In genomic region chr5:30678069-30678468, GRCm38 (mm10) we compare ENCODE assay signal across 5 mouse cellular contexts. TPM values are rescaled to one million over a fixed set of nuclear protein-coding genes. Genes with fewer than 3 reads are reported as not detected.
DNase-seq lines count a peak whose midpoint lies in the region; TF ChIP-seq lines count a peak whose summit lies in the region.
"Not testable (repeated sequence)": the region's sequence is repeated elsewhere in the genome, so short reads cannot be mapped to it uniquely, and the experiment has no call there.
"Had no signal": no experiment of that assay in that cellular context is flagged by ENCODE, and none has a peak within 500 bp of the region (broad histone marks: within the 10 kb centered on the region; RNA-seq: fewer than 3 reads in every experiment).

No protein-coding gene starts in this region.

- peaks cover under 1 to 17% of the 10 kb centered on the region in 2 experiments; a peak in 3 of 4 replicates for H3K36me3 ChIP-seq in MEL (ENCODE audit: control insufficient read depth in 1 of 2, insufficient read depth in 2 of 2, low read length in 2 of 2)

- H3K4me3 ChIP-seq in MEL (ENCODE audit: control insufficient read depth in 1 of 2, insufficient read depth in 1 of 2, low read depth in 2 of 2, low read length in 2 of 2) = not testable (repeated sequence)

- H3K27ac ChIP-seq in MEL (ENCODE audit: control insufficient read depth, low read depth, low read length) = not testable (repeated sequence)

- H3K9me3 ChIP-seq in MEL (replicated peaks; ENCODE audit: insufficient read depth, low read length) = not testable (repeated sequence)

- TF ChIP-seq CTCF in MEL (IDR thresholded peaks at IDR 0.05 in 2 of 3, conservative IDR thresholded peaks at IDR 0.05 in 1 of 3; ENCODE audit: control insufficient read depth in 1 of 3, insufficient read depth in 1 of 3, low read depth in 2 of 3, low read length in 3 of 3, poor library complexity in 1 of 3, severe bottlenecking in 1 of 3) = not testable (repeated sequence)

- not testable (repeated sequence) for DNase-seq in MEL (ENCODE audit: low read depth, low spot score)
- DNase-seq in heart, adult 11 months = peak; percentile 71

- H3K9ac ChIP-seq in MEL (ENCODE audit: control insufficient read depth, low read depth, low read length, poor library complexity, severe bottlenecking) = not testable (repeated sequence)

- H3K4me1 ChIP-seq in MEL (ENCODE audit: control insufficient read depth in 1 of 2, insufficient read depth in 2 of 2, low read length in 2 of 2) = not testable (repeated sequence)

- TF ChIP-seq EP300 in MEL (IDR thresholded peaks at IDR 0.05; ENCODE audit: low read depth in 1 of 2, low read length in 2 of 2) = not testable (repeated sequence)

- not testable (repeated sequence) for H3K27me3 ChIP-seq in MEL (ENCODE audit: control insufficient read depth in 1 of 2, insufficient read depth in 2 of 2, low read length in 2 of 2)

- TF ChIP-seq RAD21 in MEL (IDR thresholded peaks at IDR 0.05; ENCODE audit: low read depth, low read length) = not testable (repeated sequence)

- H3K79me2 ChIP-seq in MEL (ENCODE audit: control insufficient read depth, insufficient read depth, low read length, poor library complexity) = not testable (repeated sequence)

- TF ChIP-seq POLR2A in MEL (IDR thresholded peaks at IDR 0.05; ENCODE audit: control insufficient read depth in 1 of 2, insufficient read depth in 1 of 2, low read depth in 1 of 2, low read length in 2 of 2, poor library complexity in 1 of 2) = 0 out of 4 replicates have a peak, but pooled peaks of 1 of the 2 experiments have one; percentile 38

TF ChIP-seq in MEL, 35 proteins besides CTCF, POLR2A, EP300 and RAD21:
- TF ChIP-seq TBP (IDR thresholded peaks at IDR 0.05; ENCODE audit: low read depth, low read length) = peak; percentile 78

RNA-seq across cellular contexts. Expression of gene Cenpa, which starts 11.5 kb away (rescaled TPM):
- 341 and 345 TPM in 2 replicates for total RNA-seq in MEL (2012; rRNA removed)
- polyA plus RNA-seq in MEL (2012; ENCODE audit: insufficient read depth in 1 of 2, insufficient read length in 2 of 2, low read depth in 1 of 2, low replicate concordance in 2 of 2, missing spikeins in 1 of 2) = 100 to 1,000 TPM; 100 to 566 TPM

RNA-seq across cellular contexts. Expression of gene Slc35f6, which starts 30.3 kb away (rescaled TPM):
- 15.7 and 18.0 TPM in 2 replicates for total RNA-seq in MEL (2012; rRNA removed)
- polyA plus RNA-seq in MEL (2012; ENCODE audit: insufficient read depth in 1 of 2, insufficient read length in 2 of 2, low read depth in 1 of 2, low replicate concordance in 2 of 2, missing spikeins in 1 of 2) = 10 to 100 TPM in 1 of 2 experiments, not detected in 1; 32.4 TPM

RNA-seq across cellular contexts. Expression of gene Dpysl5, which starts 33.3 kb away (rescaled TPM):
- total RNA-seq in MEL (2012; rRNA removed) = not detected in 2 replicates
- polyA plus RNA-seq in MEL (2012; ENCODE audit: insufficient read depth in 1 of 2, insufficient read length in 2 of 2, low read depth in 1 of 2, low replicate concordance in 2 of 2, missing spikeins in 1 of 2) = not detected
- polyA plus RNA-seq: activated CD4-positive, CD25-positive, alpha-beta regulatory T cell, adult 4 months; CD4-positive, CD25-positive, alpha-beta regulatory T cell, adult 4 months; G1E had no signal
